Mouse (Mus musculus): ENCODE data around the gene Olfr800. TPM values are rescaled to one million over a fixed set of nuclear protein-coding genes. Genes with fewer than 3 reads are reported as not detected.

Olfr800 gene
- not detected for total RNA-seq (2021)
- long read RNA-seq, experiment 1: 0 reads
- long read RNA-seq, experiment 2: 0 reads

GRCm38 (mm10) chr10:129657394-129657793 lies at the start of gene Olfr800:
TSS of gene Olfr800 (plus strand) at chr10:129657694.
- DNase-seq (ENCODE audit: low spot score in 2 of 2): no peak

GRCm38 (mm10) chr10:129612470-129612869 lies 45.0 kb upstream of the Olfr800 start, which contains the start of gene Olfr796:
TSS of gene Olfr796 (minus strand) at chr10:129612570.
- no peak for DNase-seq (ENCODE audit: low spot score in 2 of 2)

- DNase-seq (ENCODE audit: low spot score in 2 of 2): no peak
Measured at GRCm38 (mm10) chr10:129621724-129622123, 35.8 kb upstream of the Olfr800 start.

GRCm38 (mm10) chr10:129623251-129623650 lies 34.2 kb upstream of the Olfr800 start:
- DNase-seq (ENCODE audit: low spot score in 2 of 2): no peak

- no peak for DNase-seq (ENCODE audit: low spot score in 2 of 2)
Measured at GRCm38 (mm10) chr10:129627834-129628233, 29.7 kb upstream of the Olfr800 start, which contains the start of gene Olfr798. TSS of gene Olfr798 (minus strand) at chr10:129627934.

- DNase-seq (ENCODE audit: low spot score in 2 of 2): no peak
Measured at GRCm38 (mm10) chr10:129637184-129637583, 20.3 kb upstream of the Olfr800 start, which contains the start of gene Olfr799. TSS of gene Olfr799 (plus strand) at chr10:129637484.

GRCm38 (mm10) chr10:129651763-129652162 lies 5.7 kb upstream of the Olfr800 start:
- DNase-seq (ENCODE audit: low spot score in 2 of 2): no peak

GRCm38 (mm10) chr10:129673765-129674164 lies 16.3 kb downstream of the Olfr800 start, which contains the start of gene Olfr801:
TSS of gene Olfr801 (minus strand) at chr10:129673865.
- DNase-seq (ENCODE audit: low spot score in 2 of 2): no peak

- DNase-seq (ENCODE audit: low spot score in 2 of 2): no peak
Measured at GRCm38 (mm10) chr10:129688069-129688468, 30.6 kb downstream of the Olfr800 start, which contains the start of gene Olfr802. TSS of gene Olfr802 (minus strand) at chr10:129688169.

GRCm38 (mm10) chr10:129694186-129694585 lies 36.7 kb downstream of the Olfr800 start, which contains the start of gene Olfr803:
TSS of gene Olfr803 (minus strand) at chr10:129694286.
- no peak for DNase-seq (ENCODE audit: low spot score in 2 of 2)

GRCm38 (mm10) chr10:129702910-129703309 lies 45.4 kb downstream of the Olfr800 start, which contains the start of gene Olfr804:
TSS of gene Olfr804 (plus strand) at chr10:129703210.
- no peak for DNase-seq (ENCODE audit: low spot score in 2 of 2)

Other genes starting within 250 kb of the Olfr800 start
- not detected for gene Olfr786, start 230.4 kb upstream of the Olfr800 start, total RNA-seq (2021)
- gene Olfr787, start 195.8 kb upstream of the Olfr800 start, total RNA-seq (2021): not detected
- gene Olfr788, start 186.7 kb upstream of the Olfr800 start, total RNA-seq (2021): not detected
- not detected for gene Olfr789, start 172.9 kb upstream of the Olfr800 start, total RNA-seq (2021)
- not detected for gene Olfr790, start 159.2 kb upstream of the Olfr800 start, total RNA-seq (2021)
- not detected for gene Olfr791, start 135.9 kb upstream of the Olfr800 start, total RNA-seq (2021)
- not detected for gene Olfr792, start 118.5 kb upstream of the Olfr800 start, total RNA-seq (2021)
- gene Olfr794, start 90.0 kb upstream of the Olfr800 start, total RNA-seq (2021): not detected
- not detected for gene Olfr796, start 45.1 kb upstream of the Olfr800 start, total RNA-seq (2021)
- gene Olfr798, start 29.8 kb upstream of the Olfr800 start, total RNA-seq (2021): not detected
- not detected for gene Olfr799, start 20.2 kb upstream of the Olfr800 start, total RNA-seq (2021)
- not detected for gene Olfr801, start 16.2 kb downstream of the Olfr800 start, total RNA-seq (2021)
- under 1 TPM; 0.10 to 0.18 TPM for gene Olfr802, start 30.5 kb downstream of the Olfr800 start, total RNA-seq (2021)
- gene Olfr803, start 36.6 kb downstream of the Olfr800 start, total RNA-seq (2021): not detected
- gene Olfr804, start 45.5 kb downstream of the Olfr800 start, total RNA-seq (2021): not detected
- not detected for gene Olfr805, start 71.7 kb downstream of the Olfr800 start, total RNA-seq (2021)
- not detected for gene Olfr806, start 84.2 kb downstream of the Olfr800 start, total RNA-seq (2021)
- not detected for gene Olfr807, start 100.1 kb downstream of the Olfr800 start, total RNA-seq (2021)
- not detected for gene Olfr808, start 107.8 kb downstream of the Olfr800 start, total RNA-seq (2021)
- gene Olfr809, start 116.9 kb downstream of the Olfr800 start, total RNA-seq (2021): not detected
- not detected for gene Olfr810, start 137.2 kb downstream of the Olfr800 start, total RNA-seq (2021)
- not detected for gene Olfr811, start 146.7 kb downstream of the Olfr800 start, total RNA-seq (2021)
- not detected for gene Olfr812, start 188.4 kb downstream of the Olfr800 start, total RNA-seq (2021)
- not detected for gene Olfr813, start 197.7 kb downstream of the Olfr800 start, total RNA-seq (2021)
- not detected for gene Olfr814, start 222.2 kb downstream of the Olfr800 start, total RNA-seq (2021)
- gene Olfr815, start 248.2 kb downstream of the Olfr800 start, total RNA-seq (2021): not detected